Mouse (Mus musculus): ENCODE measurements around the gene Atf6.

DNA sequence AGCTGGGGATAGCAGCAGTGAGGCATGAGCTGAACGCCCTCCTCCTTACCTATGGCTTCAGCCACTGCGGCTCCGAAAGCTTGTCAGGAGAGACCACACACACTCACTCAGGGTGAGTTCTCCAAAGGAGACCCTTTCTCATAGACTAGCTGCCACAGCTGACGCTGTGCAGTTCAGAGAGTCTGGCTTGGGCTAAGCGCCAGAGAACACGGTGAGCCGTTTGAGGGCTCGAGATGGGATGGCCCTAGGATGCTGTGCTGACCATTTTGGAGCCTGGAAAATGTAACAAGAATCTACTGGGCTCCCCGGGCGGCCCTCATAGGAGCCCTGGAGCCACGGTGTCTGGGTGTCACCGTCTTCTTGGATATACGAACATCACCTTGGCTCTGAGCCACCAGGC, 208.3 kb downstream of the Atf6 start:
- no peak for TF ChIP-seq CTCF (IDR thresholded peaks at IDR 0.05; ENCODE audit: low read depth, low read length)
- TF ChIP-seq POLR2A (IDR thresholded peaks at IDR 0.05; ENCODE audit: borderline replicate concordance, low read depth, low read length), result no peak
